Mouse (Mus musculus) forebrain, embryonic 16.5 days (tissue): ENCODE measurements around the gene Znrd1as. TPM values are rescaled to one million over a fixed set of nuclear protein-coding genes. Genes with fewer than 3 reads are reported as not detected.
A peak's percentile ranks its signal among the peaks of the same experiment; 100 is the strongest.

Experiments used
- ATAC-seq: fragments of 200-750 bp; cut with Nextera tagmentation; 2 replicates; pipeline ENCODE4 v1.8.0; 2017; ENCODE audit warnings: mild to moderate bottlenecking, moderate library complexity
- H3K27ac ChIP-seq: fragments of 300-500 bp; sonication (generic); 2 replicates; pipeline ENCODE4 v1.5.1; 2014; ENCODE audit warnings: low read length, control low read depth
- H3K27me3 ChIP-seq: fragments of 300-500 bp; sonication (generic); replicated peaks from 2 replicates; pipeline ENCODE4 v1.6.1; 2014; ENCODE audit warnings: low read length; ENCODE audit not compliant: control insufficient read depth, insufficient read depth
- H3K36me3 ChIP-seq: fragments of 300-500 bp; sonication (generic); 2 replicates; pipeline ENCODE4 v1.6.1; 2014; ENCODE audit not compliant: control insufficient read depth, insufficient read depth
- H3K4me1 ChIP-seq: fragments of 300-500 bp; sonication (generic); replicated peaks from 2 replicates; pipeline ENCODE4 v1.6.1; 2014; ENCODE audit warnings: low read length; ENCODE audit not compliant: control insufficient read depth, insufficient read depth
- H3K4me2 ChIP-seq: fragments of 300-500 bp; sonication (generic); 2 replicates; pipeline ENCODE4 v1.6.1; 2014; ENCODE audit warnings: mild to moderate bottlenecking, low read length, control low read depth
- H3K4me3 ChIP-seq: fragments of 300-500 bp; sonication (generic); replicated peaks from 2 replicates; pipeline ENCODE4 v1.5.1; 2014; ENCODE audit warnings: mild to moderate bottlenecking, low read length, control low read depth
- H3K9ac ChIP-seq: fragments of 300-500 bp; sonication (generic); replicated peaks from 2 replicates; pipeline ENCODE4 v1.6.1; 2014; ENCODE audit warnings: low read depth, low read length, control low read depth
- H3K9me3 ChIP-seq: fragments of 300-500 bp; sonication (generic); 2 replicates; pipeline ENCODE4 v1.6.1; 2016; ENCODE audit warnings: low read length; ENCODE audit not compliant: control insufficient read depth
- WGBS: fragments of 180-500 bp; shearing (Covaris S2); extraction: QIAGEN DNeasy Blood & Tissue Kit; methylation state at CpG from one replicate; pipeline ENCODE4 v1.1.7; 2014; 5-methylcytosine and 5-hydroxymethylcytosine counted together
- polyA plus RNA-seq: library from polyadenylated mRNA; unstranded; fragments of >200 nt; fragmentation: Nextera tagmentation; extraction: Ambion mirVana; gene quantifications from 2 replicates; pipeline ENCODE4 v1.2.1, GENCODE M21; 2015

Znrd1as gene
- polyA plus RNA-seq, 1 experiment from 2014 or later = 5.1 TPM

DNA sequence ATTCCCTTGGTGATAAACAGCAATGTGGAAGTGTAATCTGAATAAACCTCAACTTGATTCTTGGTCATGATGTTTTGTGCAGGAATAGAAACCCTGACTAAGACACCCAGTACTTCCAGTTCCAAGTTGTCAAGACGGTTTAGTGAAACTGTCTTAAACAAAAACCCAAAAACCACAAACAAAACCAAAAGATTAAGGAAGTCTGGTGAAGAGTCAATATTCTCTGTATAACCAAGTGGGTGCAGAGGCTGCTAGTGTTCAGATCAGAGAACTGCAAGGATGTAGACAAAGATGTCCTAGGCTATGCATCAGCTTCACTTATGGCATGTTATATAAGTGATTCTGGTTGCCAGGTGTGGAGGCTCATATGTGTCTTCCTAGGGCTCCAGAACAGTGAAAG lies 8.5 kb downstream of the Znrd1as start:
- H3K4me1 ChIP-seq = no peaks in the 10 kb centered on the region
- 94% methylated on average over 1 of the region's 1 CpGs for WGBS
- ATAC-seq = no peak
- H3K27ac ChIP-seq = no peak overlapping the region
- no peaks in the 10 kb centered on the region for H3K9me3 ChIP-seq
- H3K4me3 ChIP-seq = no peak overlapping the region
- no peaks in the 10 kb centered on the region for H3K27me3 ChIP-seq
- no peak overlapping the region for H3K9ac ChIP-seq
- no peak overlapping the region for H3K4me2 ChIP-seq
- H3K36me3 ChIP-seq = no peaks in the 10 kb centered on the region

DNA sequence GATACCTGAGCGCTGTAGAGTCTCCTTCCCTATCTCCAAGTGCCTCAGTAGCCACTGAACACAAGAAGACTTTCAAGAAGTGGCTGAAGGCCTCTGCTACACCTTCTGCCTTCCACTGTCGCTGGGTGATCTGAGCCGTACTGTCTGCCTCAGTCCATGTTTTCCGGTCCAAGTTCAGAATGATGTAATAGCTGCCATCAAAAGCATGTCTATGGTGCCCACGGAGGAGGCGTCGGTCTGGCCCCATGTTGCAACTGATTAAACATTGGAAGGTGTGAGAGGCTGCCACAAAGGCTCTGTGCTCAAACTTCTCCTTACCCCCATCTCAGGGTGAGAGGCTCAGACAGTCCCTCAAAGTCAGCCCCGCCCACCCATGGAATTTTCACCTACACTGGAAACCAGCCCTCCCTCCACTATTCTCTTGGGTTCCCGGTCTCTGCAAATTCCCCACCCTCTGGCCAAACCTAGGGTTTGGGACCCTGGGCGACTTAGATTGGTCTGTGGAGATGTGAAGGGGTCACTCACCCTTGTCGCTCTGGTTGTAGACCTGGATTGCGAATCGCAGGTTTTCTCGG lies 12.0 kb downstream of the Znrd1as start:
- Histone ChIP-seq H3K4me3 (no peak overlapping the region), H3K9me3 (no peaks in the 10 kb centered on the region), H3K4me2 (no peak overlapping the region), H3K9ac (no peak overlapping the region), H3K36me3 (no peaks in the 10 kb centered on the region), H3K27ac (no peak overlapping the region), H3K27me3 (no peaks in the 10 kb centered on the region), H3K4me1 (no peaks in the 10 kb centered on the region)
- no peak for ATAC-seq
- 87% methylated on average over 14 of the region's 14 CpGs for WGBS

DNA sequence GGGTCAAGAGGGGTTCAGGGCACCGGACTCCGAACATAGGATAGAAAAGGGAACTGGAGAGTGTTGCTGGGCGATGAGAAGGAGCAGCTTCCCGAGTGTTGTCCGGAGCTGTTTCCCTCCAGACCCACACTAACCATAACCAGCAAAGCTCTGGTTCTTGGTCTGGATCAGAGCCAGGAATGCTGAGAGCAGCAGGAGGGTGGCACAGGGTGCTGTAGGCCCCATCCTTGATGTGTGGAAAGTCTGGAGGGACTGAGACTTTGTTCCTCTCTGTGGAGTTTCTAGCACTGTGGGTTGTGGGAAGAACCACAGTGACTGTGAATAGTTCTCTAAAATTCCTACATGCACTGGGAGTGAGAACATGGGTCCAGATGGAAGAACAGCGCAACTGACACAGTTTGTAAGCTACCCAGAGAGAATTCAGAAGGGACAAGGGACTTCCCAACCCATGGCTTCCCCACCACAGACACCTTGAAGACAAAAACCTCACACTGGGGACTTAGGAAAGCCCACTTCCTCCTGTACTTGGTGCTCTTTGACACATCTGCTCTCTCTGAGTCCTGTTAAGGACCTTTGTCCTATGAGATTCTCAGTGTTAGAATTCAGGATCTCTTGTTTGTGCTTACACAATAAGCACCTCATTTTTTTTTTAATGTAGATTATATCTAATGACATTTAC lies 12.9 kb downstream of the Znrd1as start:
- no peaks in the 10 kb centered on the region for H3K36me3 ChIP-seq
- no peak overlapping the region for H3K9ac ChIP-seq
- H3K4me2 ChIP-seq = no peak overlapping the region
- H3K27me3 ChIP-seq = no peaks in the 10 kb centered on the region
- no peaks in the 10 kb centered on the region for H3K4me1 ChIP-seq
- H3K4me3 ChIP-seq = no peak overlapping the region
- ATAC-seq = no peak
- no peaks in the 10 kb centered on the region for H3K9me3 ChIP-seq
- H3K27ac ChIP-seq = no peak overlapping the region
- WGBS = 88% methylated on average over 6 of the region's 6 CpGs

DNA sequence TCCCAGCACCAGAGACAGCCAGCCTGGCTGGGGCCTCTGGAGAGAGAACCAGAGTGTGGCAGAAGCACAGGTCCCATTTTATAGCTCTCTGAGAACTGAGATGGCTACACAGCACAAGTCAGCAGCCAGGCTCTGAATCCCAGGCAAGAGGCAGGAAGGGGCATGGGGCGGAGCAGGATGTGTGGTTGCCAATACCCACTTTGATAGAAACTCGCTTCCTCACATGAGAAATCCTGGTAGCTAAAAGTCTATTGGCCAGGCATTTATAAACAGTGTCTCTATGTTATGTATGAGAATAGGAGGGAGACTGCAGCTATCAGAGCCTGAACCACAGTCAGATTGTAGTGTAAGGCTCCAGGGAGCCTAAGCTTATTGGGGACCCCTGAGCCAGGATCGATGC lies 14.4 kb downstream of the Znrd1as start:
- Histone ChIP-seq H3K9me3 (no peaks in the 10 kb centered on the region), H3K36me3 (no peaks in the 10 kb centered on the region), H3K4me1 (no peaks in the 10 kb centered on the region), H3K27ac (no peak overlapping the region), H3K4me3 (no peak overlapping the region), H3K9ac (no peak overlapping the region), H3K4me2 (no peak overlapping the region), H3K27me3 (no peaks in the 10 kb centered on the region)
- WGBS = 87% methylated on average over 3 of the region's 3 CpGs
- ATAC-seq = no peak

DNA sequence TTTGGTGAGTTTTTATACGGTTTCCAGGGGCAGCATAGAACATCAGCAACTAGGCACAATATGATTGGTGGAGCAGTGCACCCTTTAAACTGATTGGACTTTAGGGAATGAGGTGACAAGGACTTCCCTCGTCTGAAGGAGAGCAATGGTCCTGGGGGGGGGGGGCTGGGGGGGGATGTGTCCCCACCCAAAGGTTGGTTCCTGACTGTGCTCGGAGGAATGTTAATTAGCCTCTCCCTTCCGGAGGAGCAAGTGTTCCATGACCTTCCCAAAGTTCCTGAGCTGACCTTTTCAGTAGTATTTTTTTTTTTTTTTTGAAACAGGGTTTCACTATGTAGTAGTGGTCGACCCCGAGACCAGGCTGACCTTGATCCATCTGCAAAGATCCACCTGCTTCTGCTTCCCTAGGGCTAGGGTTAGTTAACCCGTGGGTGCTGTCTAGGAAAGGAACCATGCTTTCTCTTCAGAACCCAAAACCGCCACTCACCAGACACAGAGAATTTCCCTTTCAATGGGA lies 14.9 kb downstream of the Znrd1as start:
- Histone ChIP-seq H3K9me3 (no peaks in the 10 kb centered on the region), H3K36me3 (no peaks in the 10 kb centered on the region), H3K4me2 (no peak overlapping the region), H3K27ac (no peak overlapping the region), H3K9ac (no peak overlapping the region), H3K27me3 (no peaks in the 10 kb centered on the region), H3K4me3 (no peak overlapping the region), H3K4me1 (no peaks in the 10 kb centered on the region)
- WGBS = 79% methylated on average over 8 of the region's 8 CpGs
- no peak for ATAC-seq

DNA sequence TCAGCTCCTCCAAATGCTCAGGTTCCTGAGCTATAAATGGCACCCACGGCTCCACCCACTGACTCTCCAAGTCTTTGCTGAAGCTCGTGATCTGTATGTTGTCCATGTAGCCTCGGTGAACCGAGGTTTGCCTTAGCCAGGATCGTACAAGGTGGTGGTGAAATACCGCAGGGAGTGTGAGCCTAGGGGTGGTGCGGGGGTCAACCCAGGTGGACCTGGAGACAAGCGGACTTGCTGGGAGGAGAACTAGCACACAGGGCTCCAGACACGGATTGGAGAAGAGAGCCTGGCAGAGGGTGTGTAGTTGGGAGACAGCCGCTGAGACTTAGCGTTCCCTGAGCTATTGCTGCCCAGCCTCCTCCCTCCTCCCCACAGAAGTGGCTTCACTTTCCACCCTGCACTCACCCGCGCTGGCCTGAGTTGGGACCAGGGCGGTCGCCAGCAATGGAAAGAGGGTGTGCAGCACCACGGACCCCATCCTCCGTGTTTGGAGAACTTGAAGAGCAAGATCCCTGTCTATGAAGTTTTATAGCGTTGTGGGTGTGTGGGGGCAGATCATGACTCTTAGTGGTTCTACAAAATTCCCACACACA lies 22.9 kb downstream of the Znrd1as start, which contains the start of gene 2410137M14Rik:
Gene 2410137M14Rik (minus strand): TSS at position 17 of the 593 bp plus-strand sequence.
- Histone ChIP-seq H3K9ac (no peak within 1 kb of the TSS), H3K27ac (no peak within 1 kb of the TSS), H3K36me3 (no peaks in the 10 kb centered on the region), H3K9me3 (no peaks in the 10 kb centered on the region), H3K4me1 (no peaks in the 10 kb centered on the region), H3K4me3 (no peak within 1 kb of the TSS), H3K27me3 (no peaks in the 10 kb centered on the region), H3K4me2 (no peak within 1 kb of the TSS)
- ATAC-seq = no peak
- WGBS = 10% methylated on average over 18 of the region's 18 CpGs

DNA sequence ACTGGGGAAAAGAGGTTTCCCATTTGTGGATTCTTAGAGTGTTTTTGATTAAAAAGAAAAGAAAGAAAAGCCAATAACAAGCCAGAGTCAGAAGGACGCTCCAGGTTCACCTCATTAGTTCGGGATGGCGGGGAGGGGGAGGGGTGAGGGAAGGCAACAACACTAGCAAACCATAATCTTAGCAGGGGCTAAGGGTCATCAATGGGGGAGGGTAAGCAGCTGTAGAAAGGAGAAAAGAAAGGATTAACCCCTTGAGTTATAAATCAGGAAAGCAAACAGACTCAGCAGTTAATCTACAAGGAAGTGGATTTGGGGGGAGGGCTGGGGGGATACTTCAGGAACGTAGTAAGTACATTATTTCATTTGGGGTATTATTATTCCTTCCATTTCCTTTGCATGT lies 23.5 kb downstream of the Znrd1as start:
- H3K36me3 ChIP-seq = no peaks in the 10 kb centered on the region
- ATAC-seq = no peak
- H3K9ac ChIP-seq = no peak overlapping the region
- H3K27me3 ChIP-seq = no peaks in the 10 kb centered on the region
- no peaks in the 10 kb centered on the region for H3K9me3 ChIP-seq
- no peak overlapping the region for H3K4me2 ChIP-seq
- H3K4me3 ChIP-seq = no peak overlapping the region
- no peak overlapping the region for H3K27ac ChIP-seq
- H3K4me1 ChIP-seq = no peaks in the 10 kb centered on the region
- 5% methylated on average over 4 of the region's 4 CpGs for WGBS

DNA sequence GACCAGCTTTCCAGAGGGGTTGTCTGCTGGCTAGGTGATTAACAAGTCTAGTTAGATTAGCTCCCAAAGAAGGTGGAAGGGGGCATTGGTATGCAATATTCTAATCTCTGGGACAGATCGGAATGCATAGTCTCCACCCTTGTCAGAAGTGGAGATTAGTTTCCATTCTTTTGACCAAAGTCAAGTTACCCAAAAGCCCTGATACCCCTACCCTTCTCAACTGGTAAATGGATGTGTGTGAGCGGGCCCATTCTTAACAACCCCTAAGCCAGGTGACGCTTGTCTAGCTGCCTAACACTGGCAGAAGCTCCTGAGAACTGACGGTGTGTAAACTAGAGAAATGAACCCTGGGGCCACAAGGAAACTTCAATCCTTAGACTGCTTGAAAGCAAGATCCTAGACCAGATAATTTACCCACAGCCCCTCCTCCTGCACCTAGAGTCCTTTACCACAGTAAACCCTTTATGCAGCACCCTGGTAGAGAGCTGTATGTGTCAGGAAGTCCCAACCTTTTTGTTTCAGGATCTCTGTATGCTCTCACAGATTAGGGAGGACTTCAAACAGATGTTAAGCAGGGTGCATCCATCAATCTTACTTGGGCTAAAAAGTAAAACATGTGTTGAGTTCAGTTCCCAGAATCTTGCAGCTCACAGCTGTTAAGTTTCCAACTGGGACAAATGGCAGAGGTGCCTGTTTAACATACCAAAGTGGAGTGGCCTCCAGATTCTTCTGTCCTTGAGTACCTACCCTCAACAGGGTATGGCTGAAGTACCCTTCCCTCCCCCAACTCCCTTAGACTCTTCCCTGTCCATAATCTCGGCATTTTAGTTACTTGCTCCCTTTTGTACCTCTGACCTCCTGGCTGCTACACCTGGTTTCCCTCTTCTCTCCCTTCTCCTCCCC lies 24.1 kb downstream of the Znrd1as start:
- Histone ChIP-seq H3K36me3 (no peaks in the 10 kb centered on the region), H3K4me2 (no peak overlapping the region), H3K4me3 (no peak overlapping the region), H3K9ac (no peak overlapping the region), H3K9me3 (no peaks in the 10 kb centered on the region), H3K27ac (no peak overlapping the region), H3K4me1 (no peaks in the 10 kb centered on the region), H3K27me3 (peaks cover 3% of the 10 kb centered on the region; the same call in 1 of the 2 replicates)
- no peak for ATAC-seq
- 40% methylated on average over 5 of the region's 5 CpGs for WGBS

DNA sequence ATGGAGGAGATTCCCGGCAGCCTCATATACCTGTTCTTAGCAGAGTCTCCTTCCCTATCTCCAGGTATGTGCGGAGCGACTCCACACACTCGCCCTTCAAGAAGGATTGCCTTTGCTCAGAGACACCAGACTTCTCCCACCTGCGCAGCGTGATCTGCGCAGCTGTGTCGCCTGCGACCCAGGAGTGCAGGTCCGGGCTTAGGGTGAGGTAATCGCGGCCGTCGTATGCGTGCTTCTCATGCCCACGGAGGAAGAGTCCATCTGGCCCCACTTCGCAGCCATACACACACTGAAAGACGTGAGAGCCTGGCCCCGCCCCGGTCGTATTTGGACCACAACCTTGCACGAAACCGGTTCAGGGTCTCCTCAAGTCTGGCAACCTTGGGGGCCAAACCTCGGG lies 30.1 kb downstream of the Znrd1as start:
- H3K4me1 ChIP-seq = no peaks in the 10 kb centered on the region
- H3K36me3 ChIP-seq = no peaks in the 10 kb centered on the region
- H3K4me3 ChIP-seq = 0 out of 2 replicates have a peak overlapping the region, but pooled peaks have one; percentile 9
- peaks cover 19% of the 10 kb centered on the region for H3K27me3 ChIP-seq
- no peaks in the 10 kb centered on the region for H3K9me3 ChIP-seq
- no peak overlapping the region for H3K27ac ChIP-seq
- ATAC-seq = 0 out of 2 replicates have a peak, but pooled peaks have one; percentile 12
- WGBS = 6% methylated on average over 24 of the region's 24 CpGs
- H3K4me2 ChIP-seq = peak overlapping the region; percentile 5; the same call in 1 of the 2 replicates
- H3K9ac ChIP-seq = no peak overlapping the region
